Mouse (Mus musculus) brain, embryonic 14.5 days (tissue): ENCODE measurements at regions not wholly inside any gene's neighbourhood (a gene's known extent, or its start where the extent isn't known, plus 50 kb on each side); places are given as distances from the start of the nearest gene placed in this dataset.

Source experiments
- CTCF ChIP-seq: fragments of 200-500 bp; IDR thresholded peaks from 2 replicates; pipeline ENCODE4 v1.5.1; 2012; ENCODE audit warnings: inconsistent platforms, mild to moderate bottlenecking, moderate library complexity, borderline replicate concordance; ENCODE audit not compliant: insufficient read depth, insufficient read length; ENCODE audit errors: extremely low read depth
- POLR2A ChIP-seq: fragments of 200-500 bp; IDR thresholded peaks from 2 replicates; pipeline ENCODE4 v1.6.1; 2012; ENCODE audit warnings: mild to moderate bottlenecking, inconsistent platforms, borderline replicate concordance; ENCODE audit not compliant: poor library complexity, insufficient read depth, insufficient read length, severe bottlenecking; ENCODE audit errors: extremely low read depth

DNA sequence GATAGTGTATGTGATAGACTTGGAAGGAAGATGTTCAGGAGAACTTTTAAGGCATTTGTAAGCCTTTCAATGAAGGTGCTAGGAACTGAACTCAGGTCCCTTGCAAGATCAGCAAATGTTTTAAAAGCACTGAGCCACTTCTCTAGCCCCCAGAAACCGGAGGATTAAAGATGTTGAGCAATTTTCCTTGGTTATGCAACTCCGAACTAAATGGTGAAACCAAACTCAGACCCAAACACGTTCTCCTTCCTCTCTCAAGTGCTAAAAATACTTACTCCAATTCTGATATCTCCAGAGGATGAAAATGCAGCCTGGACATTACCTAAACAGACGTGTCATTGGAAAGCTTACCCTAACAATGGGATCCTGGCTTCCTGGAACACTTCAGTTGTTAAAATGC lies 378.8 kb downstream of the Kcnj2 start:
- TF ChIP-seq CTCF = no peak
- TF ChIP-seq POLR2A = no peak
